Mouse (Mus musculus) T-helper 1 cell (primary cell): ENCODE measurements around the gene Wdr89.

ENCODE experiments used
- in situ Hi-C: fragments of 300-600 bp; cut with MboI, MseI; formaldehyde crosslinking; loops from one replicate; pipeline ENCODE4 v1.15.1; 2025; ENCODE audit warnings: high pct_unique_total_duplicates

Gene Wdr89

DNA sequence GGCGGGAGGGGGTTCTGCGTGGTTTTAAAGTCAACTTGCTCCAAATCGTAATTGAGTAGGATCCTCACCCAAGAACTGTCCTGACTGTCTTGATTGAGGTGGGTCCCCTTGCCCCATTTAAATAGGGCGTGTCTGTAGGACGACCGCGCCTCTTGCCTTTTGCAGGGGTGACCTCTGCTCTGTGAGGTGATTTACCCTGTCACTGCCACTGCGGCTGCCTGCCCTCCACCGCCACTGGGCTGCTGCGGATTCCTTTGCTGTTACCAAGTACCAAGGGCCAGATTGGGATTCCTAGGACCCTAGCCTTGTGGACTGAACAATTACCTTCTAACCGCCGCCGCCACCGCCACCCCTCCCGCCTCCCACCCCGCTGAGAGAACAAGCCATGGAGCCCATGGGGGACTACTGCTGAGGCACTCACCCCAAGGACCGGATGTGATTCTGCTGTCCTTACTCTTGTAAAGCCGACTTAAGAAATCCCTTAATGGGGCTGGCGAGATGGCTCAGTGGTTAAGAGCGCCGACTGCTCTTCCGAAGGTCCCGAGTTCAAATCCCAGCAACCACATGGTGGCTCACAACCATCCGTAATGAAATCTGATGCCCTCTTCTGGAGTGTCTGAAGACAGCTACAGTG is 53.1 kb downstream of the Wdr89 start:
- in situ Hi-C loops = no loop called here

DNA sequence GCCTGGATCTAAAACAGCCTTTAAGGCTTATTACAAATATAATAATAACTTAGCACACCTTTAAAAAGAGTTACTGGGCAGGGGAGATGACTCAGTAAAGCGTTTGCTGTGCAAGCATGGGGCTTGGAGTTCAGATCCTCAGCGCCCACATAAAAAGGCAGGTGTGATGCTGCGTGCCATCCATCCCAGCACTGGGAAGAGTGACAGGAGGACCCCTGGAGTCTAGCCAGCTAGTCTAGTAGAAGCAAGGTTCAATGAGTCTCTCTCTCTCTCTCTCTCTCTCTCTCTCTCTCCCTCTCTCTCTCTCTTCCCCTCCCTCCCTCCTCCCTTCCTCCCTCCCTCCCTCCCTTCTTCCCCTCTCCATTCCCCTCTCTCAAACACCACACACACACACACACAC is 53.8 kb downstream of the Wdr89 start:
- in situ Hi-C loops = no loop called here

DNA sequence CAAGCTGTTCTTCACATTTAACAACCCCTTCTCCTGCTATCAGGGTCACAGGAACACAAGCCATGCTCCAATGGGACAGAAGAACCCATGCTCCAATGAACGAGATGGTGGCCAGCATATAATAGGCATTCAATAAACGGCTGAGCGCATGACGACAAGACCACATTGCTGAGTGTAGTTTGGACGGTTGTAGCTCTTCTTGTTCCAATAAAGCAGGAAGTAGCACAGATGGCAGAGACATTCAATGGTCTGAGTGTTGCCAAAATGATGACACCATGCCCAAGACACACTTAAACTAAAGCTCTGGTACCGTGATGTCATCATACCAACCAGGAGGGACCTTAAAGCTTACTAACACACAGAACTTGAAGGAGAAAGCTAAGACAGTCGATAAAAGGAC is 56.6 kb downstream of the Wdr89 start:
- in situ Hi-C loops = no loop called here

DNA sequence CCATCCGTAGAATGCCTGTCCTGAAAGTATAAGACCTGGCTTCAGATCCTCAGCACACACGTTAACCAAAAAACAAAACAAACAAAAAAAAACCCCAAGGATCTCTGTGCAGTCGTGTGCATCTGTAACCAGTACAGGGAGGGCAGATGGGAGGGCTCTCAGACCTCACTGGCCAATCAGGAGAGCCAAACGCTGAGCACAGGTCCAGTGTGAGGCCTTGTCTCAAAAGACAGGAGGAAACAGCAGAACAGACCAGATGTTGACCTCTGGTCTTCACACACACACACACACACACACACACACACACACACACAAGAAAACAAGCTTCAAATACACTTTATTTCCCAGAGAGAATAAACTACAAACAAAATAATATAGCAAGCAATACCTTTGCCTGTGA is 69.8 kb downstream of the Wdr89 start:
- in situ Hi-C loops = no loop called here

DNA sequence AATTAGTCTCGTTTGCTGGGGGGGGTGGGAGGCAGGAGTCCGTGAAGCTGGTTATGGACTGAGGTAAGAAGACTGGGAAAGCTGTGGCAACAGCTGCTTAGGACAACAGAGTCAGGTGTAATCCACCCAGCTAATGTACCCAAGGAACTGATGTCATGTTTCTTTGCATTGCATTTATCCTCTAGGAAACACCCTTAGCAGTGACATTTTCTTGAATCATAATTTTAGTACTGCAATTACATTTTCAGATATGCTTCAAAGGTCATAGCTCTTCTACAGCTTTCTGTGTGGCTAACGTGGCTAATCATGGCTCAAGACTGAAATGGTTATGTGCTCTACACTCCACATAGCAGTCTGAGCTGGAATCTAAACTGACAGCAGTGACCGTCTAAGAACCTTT is 70.3 kb downstream of the Wdr89 start:
- in situ Hi-C loops = no loop called here

DNA sequence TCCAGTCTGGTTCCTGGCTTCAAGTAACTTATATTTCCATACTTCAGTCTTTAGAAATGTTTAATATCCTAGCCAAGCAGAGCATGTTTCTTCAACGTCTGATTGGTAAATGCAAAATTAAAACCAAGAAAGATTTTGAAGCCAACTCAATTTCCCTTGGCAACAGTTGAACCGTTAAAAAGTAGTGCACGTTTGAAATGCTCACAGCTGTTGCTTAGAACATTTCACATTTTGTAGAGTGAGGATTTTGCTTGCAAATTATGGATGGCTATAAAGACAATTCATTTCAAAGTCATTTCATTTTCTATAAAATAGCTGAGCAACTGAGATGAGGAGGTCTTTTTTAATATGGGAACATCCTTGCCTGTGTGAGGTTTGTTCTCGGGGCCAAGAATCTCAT is 71.6 kb downstream of the Wdr89 start:
- in situ Hi-C loops = no loop called here

DNA sequence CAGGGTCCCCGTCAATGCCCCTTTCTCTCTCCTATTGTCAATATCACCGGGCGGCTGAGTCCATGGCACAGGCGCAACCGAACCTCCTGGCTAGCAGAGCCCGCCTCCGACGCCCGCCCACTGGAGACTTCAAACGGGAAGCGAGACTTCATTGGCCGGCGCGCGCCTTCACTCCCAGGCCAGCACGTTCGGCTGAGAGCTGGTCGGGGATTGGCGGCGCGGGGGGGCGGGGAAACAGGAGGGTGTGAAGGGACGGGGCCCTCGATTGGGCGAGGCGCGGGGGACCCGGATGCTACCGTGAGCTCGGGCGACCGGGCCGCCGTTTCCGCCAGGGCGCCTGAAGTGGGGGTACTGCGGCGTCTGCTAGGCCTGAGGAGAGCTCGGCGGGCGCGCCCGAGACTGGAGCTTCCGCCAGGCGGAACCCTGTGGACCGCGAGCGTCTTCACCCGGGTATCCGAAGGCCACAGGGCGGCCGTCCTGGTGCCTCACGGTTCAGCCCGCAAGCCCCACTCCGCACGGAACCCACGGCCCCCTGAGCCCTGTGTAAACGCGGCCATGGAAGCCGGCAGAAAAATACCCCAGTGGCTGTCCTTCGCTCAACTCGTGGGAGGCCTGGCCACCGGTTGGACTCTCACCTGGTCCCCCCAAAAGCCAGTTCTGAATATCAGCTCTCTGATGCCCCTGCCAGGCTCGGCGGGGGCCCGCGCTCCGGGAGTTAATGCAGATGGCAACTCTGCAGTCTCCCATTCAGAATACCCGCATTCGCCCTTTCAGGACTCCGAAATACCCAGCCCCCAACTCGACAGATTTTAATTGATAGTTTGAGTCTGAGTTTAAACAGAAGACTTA is 73.0 kb downstream of the Wdr89 start, which contains the start of gene Ppp2r5e:
Ppp2r5e (minus strand) TSS at position 92 of the 849 bp plus-strand sequence.
- in situ Hi-C loops = no loop called here

DNA sequence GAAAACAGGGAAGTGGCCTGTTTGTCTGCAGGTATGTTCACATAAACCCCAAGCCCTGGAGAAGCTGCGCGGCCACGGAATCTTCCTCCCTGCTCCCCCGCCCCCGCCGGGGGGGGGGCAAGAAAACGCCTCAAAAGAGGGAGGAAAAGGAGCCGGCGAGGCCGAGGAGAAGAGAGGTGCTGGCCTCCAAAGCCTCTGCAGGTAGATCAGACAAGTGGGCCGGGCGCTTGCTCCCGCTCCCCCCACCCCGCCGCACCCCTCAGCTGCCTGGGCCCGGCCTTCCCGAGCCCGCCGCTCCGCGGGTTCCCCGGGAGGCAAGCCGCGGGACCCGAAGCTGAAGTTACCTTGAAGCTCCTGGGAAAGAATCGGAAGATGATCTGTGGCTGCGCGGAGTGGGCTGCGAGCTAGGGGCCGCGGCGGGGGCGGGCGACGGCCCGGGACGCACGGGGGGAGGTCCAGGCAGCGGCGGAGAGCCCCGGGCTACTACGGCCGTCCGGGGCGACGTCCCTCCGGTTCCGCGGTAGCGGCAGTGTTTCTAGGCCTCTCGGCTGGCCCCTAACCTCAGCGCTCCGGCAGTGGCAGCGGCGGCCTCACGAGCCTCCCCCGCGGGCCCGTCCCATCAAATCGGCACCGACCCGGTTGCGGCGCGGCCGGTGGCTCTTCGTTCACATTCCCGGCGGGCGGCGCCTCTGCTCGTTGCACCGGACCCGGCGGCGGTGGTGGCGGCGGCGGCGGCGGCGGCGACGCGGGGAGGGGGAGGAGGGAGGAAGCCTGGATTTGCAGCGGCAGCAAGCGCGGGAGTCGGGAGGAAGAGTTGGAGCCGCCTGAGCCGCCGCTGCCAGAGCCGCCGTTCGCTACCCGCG is 73.8 kb downstream of the Wdr89 start:
- in situ Hi-C loops = no loop called here

DNA sequence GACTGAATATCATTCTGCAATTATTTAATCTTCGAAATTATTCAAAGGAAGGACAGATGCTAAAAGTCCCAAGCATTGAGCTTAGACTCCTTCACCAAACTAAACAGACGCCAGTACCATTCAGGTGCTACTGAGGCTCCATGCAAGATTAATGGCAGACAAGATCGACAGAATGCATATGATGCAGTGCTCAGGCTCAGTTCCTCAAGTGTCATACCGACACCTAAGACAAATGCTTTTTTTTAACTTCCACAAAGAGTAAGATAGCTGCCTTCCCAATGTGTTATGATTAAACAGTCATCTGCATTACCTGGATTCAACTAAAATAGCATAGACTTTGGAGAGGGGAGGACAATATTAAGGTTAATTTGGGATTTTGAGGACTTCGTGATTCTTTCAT is 74.9 kb downstream of the Wdr89 start:
- in situ Hi-C loops = no loop called here

DNA sequence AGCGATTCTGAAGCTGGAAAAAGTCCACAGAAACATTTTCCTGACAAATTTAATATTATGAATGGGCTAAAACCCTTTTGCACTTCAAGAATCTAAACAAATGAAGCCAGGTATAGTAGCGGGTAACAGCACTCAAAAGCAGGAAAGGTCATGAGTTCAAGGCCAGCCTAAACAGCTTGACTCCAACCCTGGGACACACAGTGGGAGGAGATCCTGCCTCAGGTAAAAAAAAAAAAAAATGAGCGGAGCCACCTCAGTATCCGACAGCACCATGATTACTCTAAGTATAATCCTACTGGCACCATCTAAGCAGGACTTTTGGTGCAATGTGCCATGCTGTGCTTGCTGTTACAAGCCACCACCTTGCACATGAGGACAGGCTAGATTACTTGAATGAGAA is 75.5 kb downstream of the Wdr89 start:
- in situ Hi-C loops = no loop called here

DNA sequence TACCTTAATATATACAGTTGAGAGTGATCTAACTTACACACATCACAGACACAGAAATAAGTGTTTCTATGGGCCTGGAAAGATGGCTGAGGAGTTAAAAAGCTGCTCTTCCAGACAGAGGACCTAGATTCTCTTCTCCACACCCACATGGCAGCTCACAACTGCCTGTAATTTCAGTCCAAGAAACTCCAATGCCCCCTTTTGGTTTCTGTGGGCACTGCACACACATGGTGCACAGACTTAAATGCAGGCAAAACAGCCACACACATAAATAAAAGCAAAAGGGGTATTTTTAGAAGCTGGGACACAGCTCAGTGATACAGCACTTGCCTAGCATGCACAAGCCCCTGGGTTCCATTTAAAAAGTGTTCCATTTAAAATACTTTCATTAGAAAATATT is 81.8 kb downstream of the Wdr89 start:
- in situ Hi-C loops = no loop called here

DNA sequence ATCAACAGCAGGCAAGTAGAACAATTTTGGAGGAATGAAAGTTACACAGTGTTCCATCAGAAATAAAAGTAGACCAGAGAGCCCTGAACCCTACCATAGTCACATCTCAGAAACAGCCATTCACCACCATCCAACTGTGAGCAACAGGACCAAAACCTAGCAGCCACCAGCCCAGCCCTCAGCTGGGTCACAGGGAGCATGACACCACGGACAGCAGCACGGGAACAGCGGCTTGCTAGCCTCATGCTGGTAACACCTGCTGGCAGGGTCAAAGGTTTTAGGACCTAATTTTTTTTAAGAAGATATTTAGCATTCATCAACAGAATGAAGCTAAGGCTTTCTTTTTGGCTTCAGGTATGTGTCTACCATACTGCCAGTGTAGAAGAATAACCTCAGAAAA is 85.6 kb downstream of the Wdr89 start:
- in situ Hi-C loops = no loop called here
